Comparison of ENCODE assay signal across 24 mouse cellular contexts in the genomic region with DNA sequence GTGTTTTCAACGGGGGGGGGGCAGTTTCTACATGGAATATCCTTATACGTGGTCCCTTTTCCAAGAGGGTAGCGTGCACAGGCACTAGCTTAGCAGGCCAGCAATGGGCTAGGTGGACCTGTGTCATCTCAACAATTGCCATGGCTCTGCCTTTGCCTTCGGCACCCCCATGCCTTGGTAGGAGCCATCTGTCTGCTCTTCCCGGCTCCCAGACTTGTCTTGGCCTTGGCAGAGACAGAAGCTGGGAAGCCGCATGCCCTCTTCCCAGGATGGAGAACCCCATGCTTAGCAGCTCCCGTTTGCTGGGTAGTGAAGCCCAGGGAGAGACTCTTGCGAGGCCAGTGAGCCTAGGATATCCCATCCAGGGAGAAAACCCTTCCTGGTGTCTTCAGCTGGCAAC. TPM values are rescaled to one million over a fixed set of nuclear protein-coding genes. Genes with fewer than 3 reads are reported as not detected.
DNase-seq lines count a peak whose midpoint lies in the region; ATAC-seq lines count a peak whose summit lies in the region.
"Had no signal": no experiment of that assay in that cellular context is flagged by ENCODE, and none has a peak within 500 bp of the region (broad histone marks: within the 10 kb centered on the region; RNA-seq: fewer than 3 reads in every experiment).

No protein-coding gene starts in this region.

- no peak overlapping the region for H3K27ac ChIP-seq in limb, embryonic 11.5 days (replicated peaks; ENCODE audit: low read depth, low read length)
- H3K27ac ChIP-seq in limb, embryonic 10.5 days: no peak overlapping the region
- H3K27ac ChIP-seq: embryonic facial prominence, embryonic 15.5 days; forebrain, embryonic 10.5 days; gastrocnemius, adult 2 months; heart, embryonic 13.5 days; hindbrain, embryonic 12.5 days had no signal

- ATAC-seq in cerebellum, adult (ENCODE audit: insufficient number of reproducible peaks, low FRiP score, low TSS enrichment): peak; percentile 26
- ATAC-seq in limb, embryonic 11.5 days (ENCODE audit: insufficient number of reproducible peaks, low FRiP score, low TSS enrichment, low read depth): no peak
- ATAC-seq: CD4-positive, CD25-positive, alpha-beta regulatory T cell, adult 4 months; forebrain, embryonic 14.5 days; hindbrain, embryonic 16.5 days; inflammation-experienced regulatory T-cells, adult 6 months had no signal

- no peaks in the 10 kb centered on the region for H3K4me1 ChIP-seq in limb, embryonic 11.5 days (ENCODE audit: control insufficient read depth, insufficient read depth, low read length)
- H3K4me1 ChIP-seq in limb, embryonic 10.5 days: no peaks in the 10 kb centered on the region
- H3K4me1 ChIP-seq: embryonic facial prominence, embryonic 15.5 days; forebrain, embryonic 10.5 days; heart, embryonic 13.5 days had no signal

- WGBS in limb, embryonic 11.5 days: 87% methylated on average over 8 of the region's 8 CpGs
- WGBS in limb, embryonic 10.5 days: 89% methylated on average over 8 of the region's 8 CpGs

- H3K9ac ChIP-seq in limb, embryonic 11.5 days (ENCODE audit: low read length): no peak overlapping the region
- H3K9ac ChIP-seq: embryonic facial prominence, embryonic 15.5 days; heart, embryonic 13.5 days; hindbrain, embryonic 12.5 days had no signal

- DNase-seq in cerebellum, adult 8-10 months: no peak
- peak; percentile 63 for DNase-seq in cerebellum, adult 9-11 months
- no peak for DNase-seq in cerebellum, postnatal 10 days
- DNase-seq in limb, embryonic 11.5 days (ENCODE audit: low spot score): peak; percentile 12
- no peak for DNase-seq in limb, embryonic 10.5 days (ENCODE audit: low spot score)
- DNase-seq in brain, adult 2 months (ENCODE audit: low read depth, low spot score): peak; percentile 66
- DNase-seq: adrenal gland, adult 8-10 months; adrenal gland, postnatal 36 days; B cell, adult 2 months; embryo, embryonic 11 days; gastrocnemius, adult 2 months; gastrocnemius, postnatal 25 days; heart, postnatal 36 days had no signal

- H3K4me3 ChIP-seq in limb, embryonic 11.5 days (ENCODE audit: low read depth, low read length): no peak overlapping the region
- H3K4me3 ChIP-seq in limb, embryonic 10.5 days: no peak overlapping the region
- H3K4me3 ChIP-seq: embryonic facial prominence, embryonic 15.5 days; erythroblast, embryonic 14.5 days; forebrain, embryonic 10.5 days; gastrocnemius, adult 2 months; heart, embryonic 13.5 days; hindbrain, embryonic 12.5 days had no signal

- no peaks in the 10 kb centered on the region for H3K9me3 ChIP-seq in limb, embryonic 11.5 days (ENCODE audit: control insufficient read depth, low read length)
- H3K9me3 ChIP-seq in limb, embryonic 10.5 days (replicated peaks): no peaks in the 10 kb centered on the region
- H3K9me3 ChIP-seq: embryonic facial prominence, embryonic 15.5 days; forebrain, embryonic 10.5 days; G1E; heart, embryonic 13.5 days; hindbrain, embryonic 12.5 days had no signal

- no peak overlapping the region for H3K4me2 ChIP-seq in limb, embryonic 11.5 days (ENCODE audit: low read depth, severe bottlenecking)
- H3K4me2 ChIP-seq: embryonic facial prominence, embryonic 15.5 days; heart, embryonic 13.5 days; hindbrain, embryonic 12.5 days had no signal

- H3K36me3 ChIP-seq in limb, embryonic 11.5 days (ENCODE audit: control insufficient read depth, insufficient read depth, low read length): no peaks in the 10 kb centered on the region
- H3K36me3 ChIP-seq in limb, embryonic 10.5 days: no peaks in the 10 kb centered on the region
- H3K36me3 ChIP-seq: embryonic facial prominence, embryonic 15.5 days; forebrain, embryonic 10.5 days; G1E; heart, embryonic 13.5 days; hindbrain, embryonic 12.5 days had no signal

- H3K27me3 ChIP-seq in limb, embryonic 11.5 days (ENCODE audit: control insufficient read depth, insufficient read depth, low read length): no peaks in the 10 kb centered on the region
- peaks cover 11% of the 10 kb centered on the region; the same call in 1 of the 2 replicates for H3K27me3 ChIP-seq in limb, embryonic 10.5 days (ENCODE audit: low read depth, poor library complexity, severe bottlenecking)
- H3K27me3 ChIP-seq: embryonic facial prominence, embryonic 15.5 days; hindbrain, embryonic 12.5 days had no signal

RNA-seq across cellular contexts. Expression of a gene that starts 54.3 kb away (rescaled TPM):
- 10.3 and 10.8 TPM in 2 replicates for polyA plus RNA-seq in limb, embryonic 11.5 days (2014; fragmentation: Nextera tagmentation; extraction: Ambion mirVana)
- polyA plus RNA-seq in limb, embryonic 10.5 days (2016; fragmentation: Nextera tagmentation; extraction: Ambion mirVana): 5.2 and 7.6 TPM in 2 replicates

Comparison
In these comparisons a context has a peak if more than half of its experiments do, and no peak if none do; other contexts are left out.
1. DNase-seq: peak in cerebellum, adult 9-11 months (single experiment), limb, embryonic 11.5 days (single experiment) and brain, adult 2 months (single experiment); none in cerebellum, adult 8-10 months (single experiment), cerebellum, postnatal 10 days (0 of 2) and limb, embryonic 10.5 days (single experiment).